Mouse (Mus musculus): ENCODE measurements around the gene Agbl1. TPM values are rescaled to one million over a fixed set of nuclear protein-coding genes. Genes with fewer than 3 reads are reported as not detected.
"Not testable (repeated sequence)": the region's sequence is repeated elsewhere in the genome, so short reads cannot be mapped to it uniquely, and the experiment has no call there.

Gene Agbl1
- polyA plus RNA-seq, 1 experiment from 2014 or later: 0.05 TPM

GRCm38 (mm10) chr7:76597812-76598211 is 368.1 kb downstream of the Agbl1 start:
- ATAC-seq: no peak
- H3K9ac ChIP-seq (ENCODE audit: low read depth, low read length): no peak overlapping the region
- no peak overlapping the region for H3K4me2 ChIP-seq (ENCODE audit: low read length)
- 17% methylated on average over 2 of the region's 2 CpGs for WGBS
- H3K27me3 ChIP-seq (ENCODE audit: control insufficient read depth, insufficient read depth, low read depth, low read length): no peaks in the 10 kb centered on the region
- no peak overlapping the region for H3K27ac ChIP-seq (ENCODE audit: low read length)
- no peaks in the 10 kb centered on the region for H3K9me3 ChIP-seq (replicated peaks; ENCODE audit: control insufficient read depth, low read length, poor library complexity, severe bottlenecking)
- H3K4me3 ChIP-seq (ENCODE audit: low read depth, low read length): no peak overlapping the region
- no peaks in the 10 kb centered on the region for H3K36me3 ChIP-seq (ENCODE audit: control insufficient read depth, insufficient read depth, low read length)
- H3K4me1 ChIP-seq (ENCODE audit: control insufficient read depth, insufficient read depth, low read length): no peaks in the 10 kb centered on the region

- WGBS: 76% methylated on average over 2 of the region's 2 CpGs
- ATAC-seq: no peak
- no peaks in the 10 kb centered on the region for H3K9me3 ChIP-seq (replicated peaks; ENCODE audit: control insufficient read depth, low read length, poor library complexity, severe bottlenecking)
- no peak overlapping the region for H3K9ac ChIP-seq (ENCODE audit: low read depth, low read length)
- no peak overlapping the region for H3K4me3 ChIP-seq (ENCODE audit: low read depth, low read length)
- no peaks in the 10 kb centered on the region for H3K27me3 ChIP-seq (ENCODE audit: control insufficient read depth, insufficient read depth, low read depth, low read length)
- H3K4me1 ChIP-seq (ENCODE audit: control insufficient read depth, insufficient read depth, low read length): no peaks in the 10 kb centered on the region
- no peak overlapping the region for H3K27ac ChIP-seq (ENCODE audit: low read length)
- H3K4me2 ChIP-seq (ENCODE audit: low read length): no peak overlapping the region
- H3K36me3 ChIP-seq (ENCODE audit: control insufficient read depth, insufficient read depth, low read length): no peaks in the 10 kb centered on the region
Observed at GRCm38 (mm10) chr7:76600050-76600690, 370.5 kb downstream of the Agbl1 start.

DNA sequence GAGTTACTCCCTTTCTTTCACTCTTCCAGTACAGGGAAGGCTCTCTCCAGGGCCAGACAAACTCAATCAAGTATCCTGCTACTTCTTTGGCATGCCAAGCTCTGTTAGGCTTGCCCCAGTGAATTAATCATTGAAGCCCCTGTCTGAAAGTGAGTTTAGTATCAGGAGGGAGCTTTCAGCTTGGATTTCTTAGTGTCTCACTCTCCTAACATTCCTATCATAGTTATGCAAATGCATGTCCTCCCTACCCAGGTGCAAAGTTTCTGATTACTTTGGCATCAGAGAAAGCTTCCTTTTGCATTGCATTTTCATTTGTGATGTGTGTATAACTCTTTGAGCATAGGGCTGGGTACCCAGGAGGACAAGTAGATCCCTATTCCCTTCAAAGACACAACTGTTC is 399.8 kb downstream of the Agbl1 start:
- Histone ChIP-seq H3K4me2 (ENCODE audit: low read length) (no peak overlapping the region), H3K27ac (ENCODE audit: low read length) (no peak overlapping the region), H3K36me3 (ENCODE audit: control insufficient read depth, insufficient read depth, low read length) (no peaks in the 10 kb centered on the region), H3K27me3 (ENCODE audit: control insufficient read depth, insufficient read depth, low read depth, low read length) (no peaks in the 10 kb centered on the region), H3K4me3 (ENCODE audit: low read depth, low read length) (no peak overlapping the region), H3K4me1 (ENCODE audit: control insufficient read depth, insufficient read depth, low read length) (no peaks in the 10 kb centered on the region), H3K9me3 (replicated peaks; ENCODE audit: control insufficient read depth, low read length, poor library complexity, severe bottlenecking) (no peaks in the 10 kb centered on the region), H3K9ac (ENCODE audit: low read depth, low read length) (no peak overlapping the region)
- ATAC-seq: no peak

DNA sequence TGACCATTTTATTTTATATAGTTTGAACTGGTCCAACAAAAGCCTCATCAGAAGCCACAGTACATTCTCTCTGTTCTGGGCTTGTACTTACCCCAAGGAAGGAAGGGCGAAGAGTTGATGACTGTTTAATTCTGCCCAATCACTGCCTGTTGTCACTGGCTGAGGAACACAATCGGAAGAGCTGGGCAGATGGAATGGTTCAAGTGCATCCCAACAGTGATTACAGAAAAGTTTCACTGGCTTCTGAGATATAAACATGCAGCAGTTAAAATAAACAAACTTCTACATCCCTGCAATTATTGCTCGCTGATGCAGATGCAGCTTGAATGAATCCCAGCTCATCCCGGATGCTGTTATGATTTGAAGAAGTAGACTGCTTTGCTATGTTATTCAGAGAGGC is 421.3 kb downstream of the Agbl1 start:
- Histone ChIP-seq H3K9ac (ENCODE audit: low read depth, low read length) (no peak overlapping the region), H3K4me2 (ENCODE audit: low read length) (no peak overlapping the region), H3K36me3 (ENCODE audit: control insufficient read depth, insufficient read depth, low read length) (no peaks in the 10 kb centered on the region), H3K9me3 (replicated peaks; ENCODE audit: control insufficient read depth, low read length, poor library complexity, severe bottlenecking) (no peaks in the 10 kb centered on the region), H3K4me3 (ENCODE audit: low read depth, low read length) (no peak overlapping the region), H3K4me1 (ENCODE audit: control insufficient read depth, insufficient read depth, low read length) (no peaks in the 10 kb centered on the region), H3K27ac (ENCODE audit: low read length) (no peak overlapping the region), H3K27me3 (ENCODE audit: control insufficient read depth, insufficient read depth, low read depth, low read length) (no peaks in the 10 kb centered on the region)
- 89% methylated on average over 4 of the region's 4 CpGs for WGBS
- ATAC-seq: no peak

DNA sequence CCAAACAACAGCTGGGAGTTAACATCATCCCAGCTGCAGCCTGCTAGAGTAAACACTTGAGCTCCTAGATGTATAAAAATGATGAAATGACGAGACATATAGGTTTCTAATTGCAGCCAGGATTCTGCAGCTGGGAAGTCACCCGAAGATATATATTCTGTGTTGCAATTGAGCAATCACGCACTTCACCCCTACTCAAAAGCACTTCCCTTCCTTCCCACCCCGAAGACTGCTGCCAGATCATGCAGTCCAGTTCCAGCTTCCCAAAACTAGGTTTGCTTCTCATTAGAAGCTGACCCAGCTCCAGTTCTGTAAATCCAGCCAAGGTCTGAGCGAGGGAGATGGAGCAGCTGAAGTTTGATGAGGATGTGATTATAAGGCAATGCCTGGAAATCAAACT is 431.4 kb downstream of the Agbl1 start:
- H3K27me3 ChIP-seq (ENCODE audit: control insufficient read depth, insufficient read depth, low read depth, low read length): no peaks in the 10 kb centered on the region
- WGBS: 91% methylated on average over 5 of the region's 5 CpGs
- no peak overlapping the region for H3K4me3 ChIP-seq (ENCODE audit: low read depth, low read length)
- H3K36me3 ChIP-seq (ENCODE audit: control insufficient read depth, insufficient read depth, low read length): no peaks in the 10 kb centered on the region
- no peak overlapping the region for H3K9ac ChIP-seq (ENCODE audit: low read depth, low read length)
- H3K4me1 ChIP-seq (ENCODE audit: control insufficient read depth, insufficient read depth, low read length): no peaks in the 10 kb centered on the region
- ATAC-seq: no peak
- H3K9me3 ChIP-seq (replicated peaks; ENCODE audit: control insufficient read depth, low read length, poor library complexity, severe bottlenecking): no peaks in the 10 kb centered on the region
- H3K4me2 ChIP-seq (ENCODE audit: low read length): no peak overlapping the region
- H3K27ac ChIP-seq (ENCODE audit: low read length): no peak overlapping the region

DNA sequence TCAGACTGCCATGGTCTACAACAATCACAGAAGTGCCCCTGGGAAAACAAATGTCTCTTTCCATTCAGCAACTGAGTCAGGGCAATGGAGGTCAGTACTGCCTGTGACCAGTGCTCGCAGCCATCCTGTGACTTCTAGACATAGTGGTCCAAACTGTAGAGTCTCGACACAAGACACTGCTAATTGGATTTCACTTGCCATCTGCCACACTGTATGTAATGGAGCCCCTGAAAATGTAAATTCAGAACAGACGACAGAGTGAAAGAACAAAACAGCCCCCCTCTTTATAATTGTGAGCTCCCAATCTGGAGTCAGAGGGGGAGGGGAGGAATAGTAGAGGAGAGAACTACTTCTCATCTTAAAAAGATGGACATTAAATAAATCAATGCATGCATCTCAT is 445.2 kb downstream of the Agbl1 start:
- Histone ChIP-seq H3K27me3 (ENCODE audit: control insufficient read depth, insufficient read depth, low read depth, low read length) (no peaks in the 10 kb centered on the region), H3K4me3 (ENCODE audit: low read depth, low read length) (no peak overlapping the region), H3K27ac (ENCODE audit: low read length) (no peak overlapping the region), H3K9me3 (replicated peaks; ENCODE audit: control insufficient read depth, low read length, poor library complexity, severe bottlenecking) (no peaks in the 10 kb centered on the region), H3K4me2 (ENCODE audit: low read length) (no peak overlapping the region), H3K36me3 (ENCODE audit: control insufficient read depth, insufficient read depth, low read length) (no peaks in the 10 kb centered on the region), H3K4me1 (ENCODE audit: control insufficient read depth, insufficient read depth, low read length) (no peaks in the 10 kb centered on the region), H3K9ac (ENCODE audit: low read depth, low read length) (no peak overlapping the region)
- no peak for ATAC-seq
- WGBS: 48% methylated on average over 3 of the region's 3 CpGs

DNA sequence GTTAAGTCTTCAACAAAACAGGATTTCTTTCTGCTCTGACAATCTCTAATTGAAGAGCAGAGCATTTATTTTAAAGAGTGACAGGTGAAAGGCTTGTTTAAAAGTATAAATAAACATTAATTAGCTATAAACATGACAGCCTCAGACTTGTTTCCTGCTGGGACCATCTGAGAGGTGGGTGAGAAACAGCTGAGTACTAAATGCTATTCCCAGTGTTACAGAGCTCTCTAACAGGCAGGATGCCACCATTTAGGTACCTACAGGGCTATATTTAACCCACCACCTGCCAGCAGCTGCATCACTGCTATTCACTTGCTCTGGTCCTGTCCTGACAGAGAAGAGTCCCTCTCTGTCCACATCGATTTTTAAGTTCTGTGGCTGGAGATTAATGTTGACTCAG is 471.5 kb downstream of the Agbl1 start:
- Histone ChIP-seq H3K27me3 (ENCODE audit: control insufficient read depth, insufficient read depth, low read depth, low read length) (no peaks in the 10 kb centered on the region), H3K36me3 (ENCODE audit: control insufficient read depth, insufficient read depth, low read length) (no peaks in the 10 kb centered on the region), H3K27ac (ENCODE audit: low read length) (no peak overlapping the region), H3K9me3 (replicated peaks; ENCODE audit: control insufficient read depth, low read length, poor library complexity, severe bottlenecking) (no peaks in the 10 kb centered on the region), H3K4me3 (ENCODE audit: low read depth, low read length) (no peak overlapping the region), H3K4me2 (ENCODE audit: low read length) (no peak overlapping the region), H3K9ac (ENCODE audit: low read depth, low read length) (no peak overlapping the region), H3K4me1 (ENCODE audit: control insufficient read depth, insufficient read depth, low read length) (no peaks in the 10 kb centered on the region)
- no peak for ATAC-seq
- WGBS: 80% methylated on average over 1 of the region's 1 CpGs

DNA sequence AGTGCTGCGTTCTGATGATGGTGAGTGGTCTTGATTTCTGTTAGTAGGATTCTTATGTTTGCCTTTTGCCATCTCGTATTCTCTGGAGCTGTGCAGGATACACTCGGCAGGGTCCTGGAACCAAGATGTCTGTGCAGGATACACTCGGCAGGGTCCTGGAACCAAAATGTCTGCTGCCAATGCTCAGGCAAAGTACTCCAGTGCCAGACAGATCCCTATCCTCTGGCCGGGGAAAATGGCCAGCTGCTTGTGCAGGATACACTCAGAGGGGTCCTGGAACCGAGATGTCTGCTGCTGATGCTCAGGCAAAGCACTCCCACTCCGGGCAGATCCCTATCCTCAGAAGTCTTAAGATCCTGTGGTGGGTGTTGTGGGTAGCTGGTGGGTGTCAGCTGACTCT is 502.5 kb downstream of the Agbl1 start:
- H3K27ac ChIP-seq (ENCODE audit: low read length); H3K4me2 ChIP-seq (ENCODE audit: low read length); H3K27me3 ChIP-seq (ENCODE audit: control insufficient read depth, insufficient read depth, low read depth, low read length); H3K9me3 ChIP-seq (replicated peaks; ENCODE audit: control insufficient read depth, low read length, poor library complexity, severe bottlenecking); H3K4me3 ChIP-seq (ENCODE audit: low read depth, low read length); H3K9ac ChIP-seq (ENCODE audit: low read depth, low read length); H3K36me3 ChIP-seq (ENCODE audit: control insufficient read depth, insufficient read depth, low read length); ATAC-seq; H3K4me1 ChIP-seq (ENCODE audit: control insufficient read depth, insufficient read depth, low read length): not testable (repeated sequence)
- WGBS: 92% methylated on average over 7 of the region's 7 CpGs

GRCm38 (mm10) chr7:76777237-76777855 is 547.7 kb downstream of the Agbl1 start:
- WGBS: 25% methylated on average over 5 of the region's 5 CpGs
- H3K27ac ChIP-seq (ENCODE audit: low read length): no peak overlapping the region

More at GRCm38 (mm10) chr7:76777237-76777855, 547.7 kb downstream of the Agbl1 start:
- ATAC-seq: no peak
- no peak overlapping the region for H3K4me3 ChIP-seq (ENCODE audit: low read depth, low read length)
- no peaks in the 10 kb centered on the region for H3K9me3 ChIP-seq (replicated peaks; ENCODE audit: control insufficient read depth, low read length, poor library complexity, severe bottlenecking)
- 0 out of 2 replicates have a peak, but pooled peaks cover 2% of the 10 kb centered on the region for H3K4me1 ChIP-seq (ENCODE audit: control insufficient read depth, insufficient read depth, low read length)
- no peaks in the 10 kb centered on the region for H3K27me3 ChIP-seq (ENCODE audit: control insufficient read depth, insufficient read depth, low read depth, low read length)
- H3K4me2 ChIP-seq (ENCODE audit: low read length): no peak overlapping the region
- no peak overlapping the region for H3K9ac ChIP-seq (ENCODE audit: low read depth, low read length)
- no peaks in the 10 kb centered on the region for H3K36me3 ChIP-seq (ENCODE audit: control insufficient read depth, insufficient read depth, low read length)

Data from midbrain, embryonic 16.5 days (tissue).